Mouse (Mus musculus): ENCODE measurements at regions not wholly inside any gene's neighbourhood (a gene's known extent, or its start where the extent isn't known, plus 50 kb on each side); places are given as distances from the start of the nearest gene placed in this dataset.

DNA sequence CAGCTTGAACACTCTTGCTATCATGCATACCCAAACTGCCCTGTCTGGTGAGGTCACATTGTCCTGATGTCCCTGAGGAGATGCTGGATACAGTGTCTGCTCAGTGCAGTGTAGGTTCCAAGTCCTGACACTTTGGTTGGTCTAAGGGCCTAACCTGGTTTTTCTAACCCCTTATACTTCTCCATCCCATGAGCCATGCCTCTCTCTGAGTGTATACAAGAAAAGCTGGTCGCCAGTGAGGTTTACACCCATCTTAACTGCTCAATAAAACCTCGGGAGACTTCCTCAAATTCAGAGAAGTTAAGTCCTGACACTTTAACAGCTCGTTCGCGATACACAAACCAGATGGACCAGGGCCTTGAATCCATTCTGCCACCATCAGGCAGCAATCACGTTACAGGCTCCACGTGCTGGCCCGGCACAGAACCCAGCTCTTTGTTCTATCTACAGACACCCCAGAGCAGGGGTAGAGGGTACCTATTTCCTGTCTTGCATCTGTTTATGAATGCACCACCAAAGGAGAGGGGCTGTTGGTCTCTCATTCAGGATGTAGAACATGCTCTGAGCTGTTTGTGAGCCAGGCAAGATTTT is 320.0 kb upstream of the Tbx3 start:
- no peak for DNase-seq (ENCODE audit: low spot score)

DNA sequence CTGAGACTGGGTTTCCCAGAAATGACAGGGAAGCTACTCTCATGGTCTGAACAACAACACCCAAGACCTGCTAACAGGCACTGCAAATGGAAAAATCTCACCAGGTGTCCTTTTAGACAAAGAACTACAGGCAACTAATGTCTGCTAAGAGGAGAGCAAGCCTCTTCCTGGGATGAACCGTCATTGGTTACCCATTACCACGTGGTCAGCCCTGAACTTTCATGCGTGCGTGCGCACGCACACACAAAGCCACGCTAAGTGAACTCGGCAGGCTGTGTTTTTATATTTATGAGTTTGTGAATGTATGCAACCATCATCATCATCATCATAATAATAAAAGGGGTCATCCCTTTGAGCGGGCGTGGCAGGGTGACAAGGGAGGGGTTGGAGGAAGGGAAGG is 315.0 kb upstream of the Tbx3 start:
- DNase-seq (ENCODE audit: low spot score) = no peak

DNA sequence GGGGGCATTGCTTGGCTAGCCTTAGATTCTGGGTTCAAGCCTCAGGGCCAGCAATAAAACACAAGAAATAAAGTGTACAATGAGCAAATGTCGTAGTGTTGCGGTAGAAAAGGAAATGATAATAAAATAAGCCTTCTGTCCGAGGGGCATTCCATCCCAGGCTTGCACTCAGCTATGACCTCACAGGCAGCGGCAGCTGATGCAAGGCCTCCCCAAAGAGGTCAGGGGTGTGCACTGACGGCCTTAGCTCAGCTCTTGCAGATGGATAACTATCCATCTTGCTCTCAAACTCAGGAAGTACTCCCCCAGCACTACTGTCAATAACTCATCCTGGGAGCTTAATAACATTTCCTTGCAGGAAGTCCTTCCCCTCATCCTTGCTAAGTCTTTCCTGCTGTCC is 314.4 kb upstream of the Tbx3 start:
- no peak for DNase-seq (ENCODE audit: low spot score)

DNA sequence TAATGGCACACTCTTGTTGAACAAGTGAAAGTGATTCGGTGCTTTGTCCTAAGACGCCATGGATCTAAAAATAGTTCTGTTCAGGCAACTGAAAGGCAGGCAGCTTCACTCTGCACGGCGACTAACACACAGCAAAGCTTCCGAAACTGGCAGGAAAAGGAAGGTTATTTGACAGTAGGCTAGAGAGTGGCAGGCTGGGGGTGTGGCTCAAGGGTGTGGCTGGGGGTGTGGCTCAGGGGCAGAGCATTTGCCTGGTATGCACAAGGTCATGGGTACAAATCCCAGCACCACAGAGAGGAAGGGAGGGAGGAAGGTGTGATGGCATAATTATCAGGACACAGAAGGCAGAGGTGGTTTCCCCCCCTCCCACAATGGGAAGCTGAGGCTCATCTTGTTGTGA is 310.8 kb upstream of the Tbx3 start:
- no peak for DNase-seq (ENCODE audit: low spot score)

DNA sequence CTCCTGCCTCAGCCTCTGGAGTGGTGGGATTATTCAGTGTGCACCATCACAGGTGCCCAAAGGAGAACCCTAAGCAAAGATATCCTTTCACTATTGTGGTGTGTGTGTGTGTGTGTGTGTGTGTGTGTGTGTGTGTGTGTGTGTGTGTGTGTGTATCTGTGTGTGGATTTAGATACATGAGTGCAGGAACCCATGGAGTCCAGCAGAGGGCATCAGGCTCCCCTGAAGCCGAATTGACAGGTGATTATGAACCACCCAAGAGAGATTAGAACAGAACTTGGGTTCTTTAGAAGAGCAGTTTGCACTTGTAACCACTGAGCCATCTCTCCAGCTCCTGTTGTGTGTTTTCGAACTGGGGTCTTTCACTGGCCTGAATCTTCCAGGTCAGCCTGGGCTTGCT is 310.1 kb upstream of the Tbx3 start:
- DNase-seq (ENCODE audit: low spot score) = no peak

DNA sequence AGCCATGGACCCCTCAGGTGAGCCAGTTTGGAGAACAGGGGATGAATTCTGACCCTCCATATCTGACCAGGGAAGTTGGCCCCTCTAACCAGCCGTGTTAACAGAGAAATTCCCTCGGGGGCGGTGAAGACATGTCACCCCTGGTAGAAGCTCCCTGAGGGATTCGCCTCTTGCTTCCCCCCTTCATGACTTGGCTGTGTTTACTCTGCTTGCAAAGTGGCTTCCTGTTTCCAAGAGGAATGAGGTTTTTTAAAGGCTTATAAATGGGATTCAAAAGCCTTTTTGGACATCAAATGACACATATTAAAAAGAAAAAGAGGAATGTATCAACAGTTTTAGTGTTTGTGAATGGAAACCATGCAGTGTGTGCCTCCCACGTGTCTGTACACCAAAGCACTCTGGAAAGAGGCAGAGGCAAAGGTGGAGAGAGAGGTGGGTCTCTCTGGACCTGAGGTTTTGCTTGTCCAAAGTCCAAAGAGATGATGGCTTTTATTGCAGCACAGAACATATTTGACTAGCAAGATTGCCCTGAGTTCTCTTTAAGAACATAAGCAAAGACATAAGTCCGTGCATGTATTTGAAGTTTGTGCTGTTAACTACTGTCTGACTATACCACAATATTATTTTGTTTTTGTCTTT is 308.9 kb upstream of the Tbx3 start:
- DNase-seq (ENCODE audit: low spot score) = no peak

DNA sequence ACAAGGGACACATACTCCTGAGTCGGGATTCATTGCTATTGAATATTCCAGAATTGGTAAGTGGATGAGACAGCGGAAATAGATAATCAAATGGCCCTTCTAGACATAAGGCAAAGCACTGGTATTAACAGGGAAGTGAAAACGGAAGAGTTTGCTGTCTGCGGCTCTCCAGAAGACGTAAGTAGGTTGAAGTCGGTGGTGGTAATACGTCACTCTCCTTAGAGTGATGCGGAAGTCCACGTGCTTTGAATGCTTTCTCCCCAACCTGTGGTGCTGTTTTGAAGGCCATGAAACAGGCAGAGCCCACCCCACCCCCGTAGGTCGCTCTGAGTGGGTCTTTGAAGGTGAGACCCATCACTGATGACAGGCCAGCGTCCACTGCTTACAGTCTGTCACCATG is 308.0 kb upstream of the Tbx3 start:
- DNase-seq (ENCODE audit: low spot score) = no peak

DNA sequence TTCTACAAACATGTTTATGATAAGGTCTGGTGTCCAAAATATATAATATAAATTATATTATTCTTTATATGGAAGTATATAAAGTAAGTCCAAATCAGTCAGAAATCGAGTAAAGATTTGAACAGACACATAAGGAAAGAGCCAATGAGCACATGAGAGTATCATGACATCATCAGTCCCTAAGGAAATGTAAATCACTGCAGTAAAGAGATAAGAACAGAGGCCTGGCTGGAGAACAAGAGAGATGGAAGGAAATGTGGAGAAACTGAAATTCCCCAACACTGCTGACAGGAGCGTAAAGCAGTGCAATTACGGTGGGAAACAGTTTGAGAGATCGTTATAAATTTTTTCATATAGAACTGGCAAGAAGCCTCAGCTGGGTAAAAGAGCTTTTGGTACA is 306.2 kb upstream of the Tbx3 start:
- DNase-seq (ENCODE audit: low spot score) = no peak

DNA sequence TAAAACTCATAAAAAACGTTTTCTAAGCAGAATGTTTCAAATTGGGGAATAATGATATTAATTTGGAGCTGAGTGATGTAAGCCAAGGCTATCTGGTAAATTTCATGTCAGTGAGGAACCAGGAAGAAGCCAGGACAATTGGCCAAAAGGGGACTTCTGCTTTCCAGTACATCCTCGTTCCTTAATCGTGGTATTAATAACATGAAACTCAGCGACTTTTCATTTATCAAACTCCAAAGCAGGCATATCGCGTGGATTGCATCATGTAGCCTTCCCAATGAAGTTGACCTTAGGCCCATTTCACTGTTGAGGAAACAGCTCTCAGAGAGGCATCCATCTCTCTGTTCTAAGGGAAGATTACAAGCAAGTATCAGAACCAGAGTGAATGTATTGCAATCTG is 305.3 kb upstream of the Tbx3 start:
- DNase-seq (ENCODE audit: low spot score) = no peak

DNA sequence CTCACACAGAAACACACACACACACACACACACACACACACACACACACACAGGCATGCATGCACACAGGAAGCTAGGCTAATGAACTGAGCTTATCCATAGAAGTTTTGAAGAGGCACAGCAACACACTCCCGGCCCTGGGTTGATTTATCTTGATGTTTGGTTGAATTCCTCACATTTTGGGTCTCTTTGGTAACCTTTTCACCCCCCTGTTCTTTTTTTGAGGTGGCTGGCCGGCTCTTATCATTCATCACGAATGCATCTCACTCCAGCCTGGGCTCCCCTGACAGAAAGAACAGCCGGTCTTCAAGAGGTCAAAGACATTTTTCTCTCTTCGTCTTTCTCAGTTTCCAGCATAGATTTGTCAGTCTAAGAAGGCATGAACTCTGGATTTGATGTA is 304.2 kb upstream of the Tbx3 start:
- no peak for DNase-seq (ENCODE audit: low spot score)

DNA sequence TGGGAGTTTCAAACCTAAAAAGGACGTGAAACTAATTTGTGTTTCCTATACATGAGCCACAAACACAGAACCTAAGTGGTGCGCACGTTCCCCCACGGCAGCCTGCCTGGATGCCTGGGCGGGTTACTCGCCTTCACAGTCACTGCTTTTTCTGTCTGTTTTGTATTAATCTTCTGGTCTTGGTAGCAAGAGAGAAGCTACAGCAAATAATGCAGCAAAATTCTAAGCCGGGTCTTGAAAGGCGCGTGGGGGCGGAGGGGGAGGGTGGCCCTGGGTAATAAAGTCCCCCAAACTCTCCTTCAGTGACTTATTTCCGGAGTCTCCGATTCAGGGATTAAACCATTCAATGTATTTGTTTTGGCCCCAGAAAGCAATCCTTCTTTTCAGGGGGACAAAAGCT is 300.0 kb upstream of the Tbx3 start:
- DNase-seq (ENCODE audit: low spot score) = no peak

DNA sequence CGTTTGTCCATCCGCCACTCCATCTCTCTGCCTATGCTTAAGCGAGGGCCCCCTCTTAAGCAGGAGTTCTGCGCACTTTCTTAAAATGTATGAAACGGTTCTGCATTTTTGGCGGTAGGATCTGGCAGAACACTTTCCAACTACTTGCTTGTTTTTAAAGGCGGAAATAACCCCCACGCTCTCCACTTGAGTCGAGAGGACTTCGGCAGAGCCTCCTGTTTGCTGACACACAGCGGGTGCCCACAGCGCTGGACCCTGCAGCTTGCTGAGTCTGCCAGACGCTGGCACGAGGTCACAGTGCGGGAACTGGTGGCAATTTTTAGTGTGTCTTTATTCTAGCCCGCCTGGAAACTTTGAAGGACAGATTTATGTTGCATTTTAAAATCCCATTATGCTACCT is 299.5 kb upstream of the Tbx3 start:
- DNase-seq (ENCODE audit: low spot score) = no peak

DNA sequence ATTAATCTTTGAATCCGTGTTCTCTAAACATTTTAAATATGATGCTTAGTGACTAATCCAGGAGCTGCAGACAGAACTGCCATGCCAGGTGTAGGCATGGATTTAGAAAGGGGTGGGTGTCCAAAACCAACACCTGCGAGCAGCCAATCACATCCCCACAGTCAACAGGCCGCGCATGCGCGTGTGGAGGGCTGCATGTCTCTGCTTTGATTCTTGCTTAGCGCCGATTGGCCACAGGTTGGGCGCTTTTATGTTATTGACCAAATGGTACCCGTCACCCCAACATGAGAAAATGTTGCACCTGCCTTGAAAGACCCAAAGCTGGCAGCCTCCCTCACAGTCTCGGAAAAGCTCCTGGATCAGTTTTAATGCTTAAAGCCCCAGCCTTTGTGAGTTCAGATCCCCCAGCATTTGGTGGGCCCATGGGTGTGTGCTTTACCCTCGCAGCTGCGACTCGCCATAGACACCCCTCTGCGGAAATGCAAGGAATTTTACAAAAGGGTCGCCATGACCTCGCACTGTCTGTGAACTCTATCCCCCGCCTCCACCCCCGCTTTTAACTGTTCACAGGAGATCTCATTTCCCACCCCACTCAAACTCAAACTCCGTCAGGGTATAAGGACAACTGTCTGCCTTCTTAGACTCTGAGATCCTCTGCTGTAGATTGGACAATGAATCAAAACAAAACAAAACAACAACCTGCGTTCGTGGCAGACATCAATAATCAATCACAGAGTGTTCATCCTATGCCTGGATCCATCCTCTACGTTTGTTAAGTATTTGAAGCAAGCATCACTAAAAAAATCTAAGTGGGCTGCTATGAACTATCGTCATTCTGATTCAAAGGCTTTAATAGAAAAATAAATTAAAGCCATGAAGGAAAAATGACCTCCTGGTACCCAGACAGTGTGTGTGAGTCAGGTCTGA is 296.4 kb upstream of the Tbx3 start:
- peak; percentile 60 for DNase-seq (ENCODE audit: low spot score)

DNA sequence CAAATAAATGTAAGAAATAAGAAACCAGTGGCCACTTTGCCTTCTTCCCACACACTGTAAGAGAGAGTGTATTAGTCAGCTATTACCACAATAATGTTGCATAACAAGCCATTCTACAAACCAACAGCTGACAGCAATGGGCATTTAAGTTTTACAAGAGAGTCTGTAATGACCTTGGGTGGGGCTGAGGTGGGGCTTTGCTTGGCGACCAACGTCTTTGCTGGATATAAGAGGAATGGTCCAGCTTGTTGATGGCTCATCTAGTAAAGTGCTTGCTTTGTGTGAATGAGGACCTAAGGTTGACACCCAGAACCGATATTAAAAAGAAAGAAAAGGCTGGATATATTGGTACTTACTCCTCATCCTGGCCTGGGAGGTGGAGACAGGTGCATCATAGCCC is 295.6 kb upstream of the Tbx3 start:
- no peak for DNase-seq (ENCODE audit: low spot score)

DNA sequence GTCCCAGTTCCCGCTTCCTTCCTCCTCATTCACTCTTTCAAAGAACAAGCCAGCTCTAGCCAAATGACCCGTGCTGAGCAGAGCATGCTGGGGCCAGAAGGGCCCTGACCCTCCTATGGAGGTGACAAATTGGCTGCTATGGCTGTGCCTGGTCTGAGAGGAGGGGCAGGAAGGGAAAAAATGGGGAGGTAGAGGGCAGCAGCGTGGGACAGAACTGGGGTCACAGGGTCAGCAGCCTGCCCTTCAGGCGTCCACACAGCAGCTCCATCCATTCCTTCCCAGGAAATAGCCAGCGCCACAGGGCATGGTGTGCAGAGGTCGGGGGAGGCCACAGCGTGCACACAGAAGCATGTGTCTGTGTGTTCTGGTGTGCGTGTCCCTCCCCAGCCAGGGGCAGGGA is 292.2 kb upstream of the Tbx3 start:
- no peak for DNase-seq (ENCODE audit: low spot score)

DNA sequence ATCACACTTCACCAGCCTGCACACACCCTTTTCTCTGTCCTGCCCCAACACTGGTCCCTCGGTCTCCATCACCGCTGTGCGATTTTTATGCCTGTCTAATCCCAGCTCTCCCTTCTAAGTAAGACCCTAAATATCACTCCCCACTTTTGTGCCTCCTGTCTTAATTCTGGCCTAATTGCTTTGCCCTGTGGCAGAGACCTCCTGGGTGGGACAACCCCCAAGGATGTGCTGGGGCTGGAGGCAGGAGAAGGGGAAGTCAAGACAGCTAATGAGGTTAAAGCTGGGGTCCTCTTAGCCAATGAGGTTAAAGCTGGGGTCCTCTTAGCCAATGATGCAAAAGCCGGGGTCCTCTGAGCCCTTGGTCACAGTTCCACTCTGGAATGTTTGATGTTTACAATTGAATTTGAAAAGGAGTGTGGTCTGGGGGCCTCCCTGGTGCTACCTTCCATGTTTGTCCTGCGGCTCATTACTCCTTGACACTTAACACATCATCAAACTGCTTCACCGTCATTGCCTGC is 290.5 kb upstream of the Tbx3 start:
- no peak for DNase-seq (ENCODE audit: low spot score)

DNA sequence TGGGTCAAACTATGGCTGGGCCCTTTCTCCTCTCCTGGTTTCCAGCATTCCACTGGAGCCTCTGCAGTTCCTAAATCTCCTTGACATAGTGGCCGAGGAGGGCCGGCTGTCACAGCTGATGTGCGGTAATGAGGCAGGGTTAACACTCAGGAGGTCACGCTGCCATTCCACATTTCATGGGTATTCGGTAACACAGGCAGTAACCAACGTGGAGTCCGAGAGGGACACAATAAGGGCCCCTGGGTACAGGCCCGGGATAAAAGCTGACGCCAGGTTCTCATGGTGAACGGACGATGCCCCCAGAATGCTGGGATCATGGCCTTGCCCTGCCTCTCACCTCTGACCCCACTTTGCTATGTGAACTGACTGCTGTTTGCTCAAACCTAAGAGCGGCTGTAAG is 289.0 kb upstream of the Tbx3 start:
- no peak for DNase-seq (ENCODE audit: low spot score)

DNA sequence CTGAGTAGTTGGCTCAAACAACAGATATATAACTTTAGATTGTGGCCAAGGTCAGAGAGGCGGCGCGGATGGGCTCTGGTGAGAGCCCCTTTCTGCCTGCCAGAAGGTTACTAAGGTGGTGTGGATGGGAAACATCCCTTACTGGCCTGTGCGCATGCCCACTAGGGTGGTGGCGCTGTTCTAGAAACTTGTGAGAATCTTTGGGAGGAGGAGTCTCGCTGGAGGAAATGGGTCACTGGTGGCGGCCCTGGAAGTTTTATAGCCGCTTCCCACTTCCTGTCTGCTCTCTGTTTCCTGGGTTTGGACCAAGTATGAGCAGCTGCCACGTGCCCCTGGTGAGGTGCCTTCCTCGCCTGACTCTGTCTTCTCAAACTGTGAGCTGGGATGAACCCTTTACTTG is 285.0 kb upstream of the Tbx3 start:
- no peak for DNase-seq (ENCODE audit: low spot score)

DNA sequence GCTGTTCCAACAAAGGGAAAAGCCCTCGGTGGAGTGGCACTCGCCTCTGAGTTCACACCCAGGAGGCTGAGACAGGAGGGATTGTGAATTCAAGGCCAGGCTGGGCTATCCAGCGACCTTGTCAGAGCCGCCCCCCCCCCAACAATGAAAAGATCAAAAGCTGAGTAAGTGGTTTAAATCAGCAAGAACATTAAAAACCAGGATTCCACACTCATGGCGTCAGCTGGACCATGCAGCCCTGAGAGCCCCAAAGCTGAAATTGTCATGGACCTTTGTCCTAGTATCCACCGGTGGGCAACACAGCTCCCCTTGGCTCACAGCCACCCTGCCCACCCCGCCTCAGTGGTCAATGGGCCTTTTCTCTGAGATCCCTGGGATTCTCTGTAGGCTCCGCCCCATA is 283.6 kb upstream of the Tbx3 start:
- no peak for DNase-seq (ENCODE audit: low spot score)

DNA sequence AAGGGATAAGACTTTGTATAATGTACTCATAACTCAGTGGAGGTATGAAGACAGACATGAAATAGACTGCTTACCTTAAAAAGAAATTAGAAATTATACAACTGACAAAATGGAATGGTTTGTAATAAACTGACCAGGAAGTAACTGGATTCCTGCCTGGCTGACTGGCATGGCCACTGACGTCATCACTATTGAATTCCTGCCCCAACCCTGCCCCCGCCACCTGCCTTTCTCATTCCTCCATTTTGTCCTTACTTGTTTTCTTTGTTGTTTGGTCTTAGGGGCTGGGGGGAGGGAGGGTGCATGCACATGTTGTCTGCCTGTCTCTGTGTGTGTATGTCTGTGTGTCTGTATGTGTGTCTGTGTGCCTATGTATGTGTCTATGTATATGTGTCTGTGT is 283.2 kb upstream of the Tbx3 start:
- no peak for DNase-seq (ENCODE audit: low spot score)

DNA sequence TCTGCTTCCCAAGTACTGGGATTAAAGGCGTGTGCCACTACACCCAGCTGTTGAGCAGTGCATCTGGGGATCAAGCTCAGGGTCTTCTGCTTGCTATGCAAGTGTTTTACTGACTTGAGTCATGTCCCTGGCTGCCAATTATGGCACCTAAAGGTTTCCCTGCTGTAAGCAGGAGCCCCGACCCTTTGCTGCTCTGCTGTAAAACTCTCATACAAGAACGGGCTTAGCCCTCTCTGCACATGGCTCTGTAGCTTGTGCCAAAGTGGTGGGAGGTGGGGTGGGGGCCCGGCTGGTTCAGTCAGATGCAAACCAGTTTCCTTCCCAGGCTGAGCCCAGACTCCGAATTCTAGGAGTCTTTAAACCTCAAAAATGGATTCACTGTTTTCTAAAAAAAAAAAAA is 281.6 kb upstream of the Tbx3 start:
- no peak for DNase-seq (ENCODE audit: low spot score)

DNA sequence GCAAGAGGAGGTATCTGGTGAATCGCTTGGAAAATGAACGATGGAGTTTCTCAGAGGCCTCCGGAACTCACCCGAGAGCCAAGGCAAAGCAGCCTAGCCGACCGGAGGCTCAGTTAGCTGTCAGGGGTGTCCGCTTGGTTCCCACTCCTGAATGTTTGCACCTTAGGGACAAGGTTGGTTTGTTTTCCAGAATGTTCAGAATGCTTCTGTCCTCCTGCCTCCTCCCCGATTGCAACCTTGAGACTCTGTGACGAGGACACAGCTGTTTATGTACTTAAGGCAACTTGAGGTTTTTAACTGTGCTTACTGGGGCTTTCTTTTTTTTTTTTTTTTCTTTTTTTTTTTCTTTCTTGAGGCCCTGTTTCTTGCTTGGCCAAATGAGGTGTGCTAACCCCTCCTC is 281.1 kb upstream of the Tbx3 start:
- no peak for DNase-seq (ENCODE audit: low spot score)

DNA sequence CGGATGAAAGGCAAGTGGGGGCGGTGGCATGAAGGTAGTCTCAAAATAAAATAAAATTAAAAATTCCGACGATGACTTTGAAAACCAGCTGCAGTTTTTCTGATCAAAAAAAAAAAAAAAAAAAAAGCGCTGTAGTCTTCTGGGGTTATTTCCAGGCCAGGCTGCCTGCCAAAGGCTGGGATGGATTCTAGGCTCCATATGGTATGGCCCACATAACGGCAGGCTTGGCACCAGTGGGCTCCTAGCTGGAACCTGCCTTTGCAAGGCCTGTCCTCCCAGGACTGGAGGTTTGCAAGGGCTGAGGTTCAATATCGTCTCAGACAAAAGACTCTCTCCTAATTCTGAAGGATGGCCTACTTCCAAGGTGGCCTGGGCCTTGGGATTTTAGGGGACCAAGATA is 280.6 kb upstream of the Tbx3 start:
- no peak for DNase-seq (ENCODE audit: low spot score)

Measured in testis, postnatal 14 days (tissue).